Mouse (Mus musculus) B cell, adult 2 months (primary cell): ENCODE results near the gene Acot9.

Experiments used
- DNase-seq, 2 experiments: peaks; one replicate each; pipeline ENCODE4 v3.0.0; 2022

The Acot9 gene

DNA sequence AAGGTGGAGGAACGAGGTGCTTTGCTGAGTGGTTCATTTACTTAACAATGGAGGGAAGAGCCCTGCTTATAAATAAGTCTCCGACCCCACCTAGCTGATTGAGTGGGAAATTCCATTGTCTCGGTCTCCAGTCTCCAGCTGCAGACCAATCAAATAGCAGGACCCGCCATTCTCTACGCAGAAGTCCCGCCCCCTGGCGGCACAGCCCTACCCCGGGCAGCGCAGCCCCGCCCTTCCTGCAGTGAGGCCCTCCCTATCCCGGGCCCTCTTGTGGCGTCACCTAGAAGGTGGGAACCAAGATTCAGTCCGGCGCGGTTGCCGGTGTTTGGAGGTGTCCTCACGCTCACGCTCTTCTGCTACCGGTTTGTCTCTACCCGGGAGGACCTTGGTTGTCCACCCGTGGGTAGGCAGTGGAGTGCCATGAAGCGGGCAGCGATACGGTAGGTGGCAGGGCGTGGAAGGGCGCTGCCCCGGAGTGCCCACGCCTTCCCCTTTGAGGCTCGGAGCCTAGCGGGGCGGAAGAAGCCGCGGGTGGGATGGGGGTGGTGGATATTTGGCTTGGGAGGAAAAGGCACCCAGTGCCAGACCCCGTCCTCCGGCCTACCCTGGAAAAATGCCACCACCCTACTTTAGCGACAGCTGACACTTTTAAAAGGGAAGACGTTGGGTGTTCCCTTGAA, at the start of gene Acot9:
Gene Acot9 (plus strand): TSS at position 209 of the 680 bp plus-strand sequence.
- DNase-seq, result peak; percentile 89 to 92

DNA sequence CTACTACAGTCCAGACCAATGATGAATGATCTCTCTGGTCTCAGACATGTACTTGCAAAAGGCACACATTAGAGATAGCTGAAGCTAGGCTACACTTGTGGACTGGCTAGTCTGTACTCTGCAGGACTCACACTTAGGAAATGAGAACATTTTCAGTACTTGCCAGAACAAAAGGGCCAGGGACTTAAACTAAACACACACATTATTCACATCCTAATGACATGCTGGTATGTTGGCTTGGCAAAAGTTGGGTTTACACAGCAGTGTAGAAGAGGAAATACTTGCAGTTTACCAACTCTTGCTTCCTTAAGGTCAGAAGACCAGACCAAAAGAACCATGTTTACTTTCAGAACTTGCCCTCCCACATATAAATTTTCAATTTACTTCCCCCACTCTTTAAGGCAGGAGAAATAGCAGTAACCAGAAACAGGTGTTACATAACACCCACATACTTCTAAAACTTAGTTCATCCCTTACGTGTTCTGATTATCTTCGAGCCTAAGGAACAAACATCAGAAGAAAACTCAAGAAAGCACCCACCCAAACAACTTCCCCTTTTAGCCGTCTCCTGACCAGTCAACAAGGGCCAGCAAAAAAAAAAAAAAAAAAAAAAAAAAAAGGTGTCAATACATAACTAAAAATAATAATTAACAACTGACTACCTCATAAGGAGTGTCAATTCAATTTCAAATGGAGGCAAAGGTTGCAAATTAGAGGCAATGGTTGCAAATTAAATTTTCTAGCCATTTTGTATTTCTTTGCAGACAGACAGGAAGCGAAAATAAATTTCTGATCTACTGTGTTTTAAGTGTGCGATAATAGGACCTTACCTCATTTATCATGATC, 47.7 kb upstream of the Acot9 start:
- peak; percentile 3 for DNase-seq

DNA sequence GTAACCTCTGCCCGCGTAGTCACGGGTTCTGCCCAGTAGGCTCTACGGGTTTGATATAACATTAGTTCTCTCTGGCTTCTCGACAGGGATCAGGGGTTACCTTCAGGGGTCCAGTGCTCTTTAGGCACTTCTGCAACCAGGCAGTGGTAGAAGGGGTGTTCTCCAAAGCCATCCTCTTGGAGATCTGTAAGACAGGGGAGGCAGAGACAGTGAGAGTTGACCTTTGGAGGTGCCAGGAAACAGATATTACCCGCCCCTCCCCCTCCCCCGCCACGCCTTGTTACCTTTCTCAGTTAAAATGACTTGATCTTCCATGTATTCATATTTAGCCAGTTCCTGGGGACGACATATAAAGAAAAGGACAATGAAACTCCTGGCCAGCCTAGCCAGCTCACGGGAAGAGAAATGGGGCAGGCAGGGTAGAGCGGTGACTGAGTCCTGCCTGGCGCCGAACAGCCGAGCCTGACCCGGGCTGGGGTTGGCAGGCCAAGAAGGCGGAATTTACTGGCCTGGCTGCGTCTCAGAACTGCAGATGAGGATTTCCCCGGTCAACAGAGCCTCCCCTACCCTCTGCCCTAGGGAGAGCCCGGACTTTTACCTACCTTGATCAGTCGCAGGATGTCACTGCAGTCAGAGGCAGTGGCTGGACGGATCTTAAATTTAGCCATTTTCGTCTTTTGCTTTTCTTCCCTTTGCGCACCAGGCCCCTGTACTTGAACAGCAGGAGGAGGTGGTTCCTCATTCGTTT, 46.6 kb upstream of the Acot9 start:
- DNase-seq, result peak; percentile 50 to 58

DNA sequence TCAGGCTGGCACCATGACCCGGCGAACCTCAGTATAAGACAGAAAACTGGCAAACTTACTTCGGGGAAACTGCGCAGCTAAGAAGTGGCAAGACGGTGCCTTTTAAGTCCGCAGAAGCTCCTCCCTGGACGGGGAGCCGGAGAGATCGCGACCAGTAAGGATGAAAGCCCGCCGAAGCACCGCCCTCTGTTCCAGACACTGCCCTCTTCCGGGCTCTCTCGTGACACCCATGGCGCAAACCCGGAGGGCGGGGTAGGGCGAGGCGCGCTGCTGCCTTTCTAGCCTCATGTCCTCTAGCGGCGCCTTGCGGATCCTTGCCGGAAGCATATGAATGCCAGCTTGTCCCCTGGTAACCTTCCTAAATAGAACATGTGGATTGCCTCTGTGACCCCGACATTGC, 46.0 kb upstream of the Acot9 start, which contains the start of gene Sat1:
Gene Sat1 (minus strand): TSS at position 179 of the 400 bp plus-strand sequence.
- peak; percentile 87 to 90 for DNase-seq

DNA sequence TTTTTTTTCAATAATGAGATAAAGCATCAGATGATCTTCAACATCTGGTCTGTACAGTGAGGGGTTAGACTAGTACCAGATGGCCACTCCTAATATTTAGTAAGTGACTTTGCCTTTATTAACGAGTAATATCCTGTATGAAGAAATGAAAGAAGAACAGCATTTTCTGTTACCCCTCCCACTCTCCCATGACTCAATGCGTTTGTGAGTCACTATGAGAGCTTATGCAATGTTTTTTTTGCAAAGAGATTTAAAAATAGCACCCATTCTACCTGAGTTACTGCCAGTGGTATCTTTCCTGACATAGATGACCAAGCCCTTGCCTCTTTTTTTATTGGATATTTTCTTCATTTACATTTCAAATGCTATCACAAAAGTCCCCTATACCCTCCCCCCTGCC, 44.0 kb upstream of the Acot9 start:
- DNase-seq, result peak in 1 of 2 experiments; percentile 5

DNA sequence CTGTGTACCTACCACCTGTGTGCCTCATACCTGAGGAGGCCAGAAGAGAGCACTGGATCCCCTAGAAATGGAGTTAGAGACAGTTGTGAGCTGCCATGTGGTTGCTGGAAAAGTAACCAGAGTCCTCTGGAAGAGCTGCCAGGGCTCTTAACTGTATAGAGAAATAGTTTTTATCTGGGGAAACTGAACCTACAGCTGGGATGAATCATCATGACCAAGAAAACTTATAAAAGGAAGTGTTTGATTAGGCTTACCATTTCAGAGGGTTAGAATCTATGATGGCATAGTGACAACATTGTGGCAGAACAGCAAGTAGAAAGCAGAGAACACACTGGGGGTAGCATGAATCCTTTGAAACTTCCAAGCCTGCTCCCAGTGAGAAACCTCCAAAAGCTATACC, 5.4 kb upstream of the Acot9 start:
- no peak for DNase-seq

DNA sequence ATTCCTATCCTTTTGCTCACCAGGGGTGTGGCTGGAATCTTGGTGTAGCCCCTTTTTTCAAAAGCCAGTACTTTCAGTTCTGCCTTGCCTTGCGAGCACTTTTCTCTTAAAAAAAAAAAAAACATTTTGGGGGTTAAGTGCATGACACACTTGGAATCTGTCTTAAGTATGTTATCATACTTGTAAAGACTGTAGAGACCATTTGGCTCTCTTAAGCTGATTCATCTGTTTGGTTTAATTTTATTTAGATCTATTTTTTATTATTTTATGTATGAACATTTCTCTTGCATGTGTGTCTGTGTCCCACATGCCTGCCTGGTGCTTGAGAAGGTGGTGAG, 641 bp downstream of the Acot9 start:
- no peak for DNase-seq

DNA sequence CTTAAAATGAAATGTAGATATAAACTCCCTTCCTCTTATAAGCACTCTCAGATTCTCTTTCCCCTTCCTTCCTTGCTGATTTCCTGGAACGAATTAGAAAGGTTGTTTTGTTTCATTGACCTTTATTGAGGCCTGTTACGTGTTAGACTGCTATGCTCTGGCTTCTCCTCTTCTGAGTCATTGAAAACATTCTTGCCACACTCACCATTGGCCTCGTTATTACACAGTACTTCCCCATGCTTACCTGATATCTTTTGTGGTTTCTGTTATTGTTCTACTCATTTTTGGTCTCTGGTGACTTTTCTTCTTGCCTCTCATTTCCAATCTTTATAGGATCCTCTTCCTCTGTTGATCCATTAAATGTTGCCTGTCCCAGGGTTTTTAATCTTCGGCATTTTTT, 16.2 kb downstream of the Acot9 start:
- no peak for DNase-seq

DNA sequence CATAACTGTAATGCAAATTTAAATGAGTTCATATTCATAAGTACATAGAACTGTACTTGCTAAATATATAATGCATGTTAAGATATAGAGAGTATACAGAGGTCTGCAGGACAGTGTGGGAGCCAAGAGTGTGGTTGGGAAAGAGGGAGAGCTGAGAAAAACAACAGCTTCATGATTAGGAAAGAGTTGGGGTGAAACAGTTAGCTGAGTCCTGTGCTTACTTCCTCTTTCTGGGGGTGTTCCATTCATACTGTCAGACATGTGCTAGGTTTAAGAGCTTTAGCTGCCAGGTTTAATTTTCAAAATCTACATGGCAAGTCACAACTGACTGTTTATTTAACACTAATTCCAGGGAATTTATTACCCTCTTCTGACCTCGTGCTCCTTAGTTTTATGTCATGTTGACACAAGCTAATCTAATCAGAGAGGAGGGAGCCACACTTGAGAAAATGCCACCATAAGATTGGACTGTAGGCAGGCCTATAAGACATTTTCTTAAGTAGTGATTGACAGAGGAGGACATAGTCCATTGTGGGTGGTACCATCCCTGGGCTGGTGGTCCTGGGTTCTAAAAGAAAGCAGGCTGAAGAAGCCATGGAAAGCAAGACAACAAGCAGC, 18.3 kb downstream of the Acot9 start:
- no peak for DNase-seq

DNA sequence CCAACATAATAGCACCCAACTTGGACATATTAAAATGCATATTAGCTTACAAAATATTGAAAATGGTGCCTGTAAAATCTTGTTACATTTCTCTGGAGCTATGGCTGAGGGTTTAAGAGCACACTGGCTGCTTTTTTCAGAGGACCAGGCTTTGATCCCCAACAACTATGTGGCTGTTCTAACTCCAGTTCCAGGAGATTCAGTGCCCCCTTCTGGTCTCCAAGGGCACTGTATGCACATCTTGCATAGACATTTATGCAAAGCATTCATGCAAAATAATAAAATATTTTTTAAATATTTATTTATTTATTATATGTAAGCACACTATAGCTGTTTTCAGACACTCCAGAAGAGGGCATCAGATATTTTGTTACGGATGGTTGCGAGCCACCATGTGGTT, 44.1 kb downstream of the Acot9 start:
- DNase-seq, result peak in 1 of 2 experiments; percentile 17

DNA sequence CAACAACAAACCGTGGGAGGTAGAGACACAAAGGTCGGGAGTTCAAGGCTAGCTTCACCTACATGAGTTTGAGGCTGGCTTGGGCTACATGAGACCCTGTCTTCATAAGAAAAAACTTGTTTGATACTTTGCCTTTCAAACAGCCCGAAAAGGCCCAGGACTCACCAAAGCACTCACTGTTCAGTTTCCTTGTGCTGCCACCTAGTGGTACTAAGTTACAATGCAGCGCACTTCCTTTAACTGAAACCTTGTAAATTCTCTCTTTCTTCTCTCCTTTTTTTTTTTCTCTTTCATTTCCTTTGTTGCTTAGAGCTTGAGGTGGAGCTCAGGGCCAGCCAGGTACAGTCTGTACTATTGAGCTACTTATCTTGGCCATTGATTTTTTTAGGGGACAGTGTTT, 55.8 kb downstream of the Acot9 start:
- DNase-seq, result peak; percentile 32 to 49

DNA sequence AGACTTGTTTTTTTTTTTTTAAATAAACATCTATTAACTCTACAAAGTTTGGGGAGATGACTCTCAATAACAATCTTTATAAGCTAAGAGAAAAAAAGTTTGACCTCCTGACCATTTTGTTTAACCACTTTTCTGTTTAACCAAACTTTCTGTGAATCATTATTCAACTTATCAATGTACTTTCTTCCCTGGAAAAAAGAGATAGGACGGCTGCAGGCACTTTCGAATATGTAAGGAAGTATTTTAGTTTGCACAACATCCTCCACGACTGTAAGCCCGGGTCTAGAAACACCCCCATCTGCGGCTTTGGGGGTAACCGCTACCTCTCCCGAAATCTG, 75.3 kb downstream of the Acot9 start:
- DNase-seq, result no peak

DNA sequence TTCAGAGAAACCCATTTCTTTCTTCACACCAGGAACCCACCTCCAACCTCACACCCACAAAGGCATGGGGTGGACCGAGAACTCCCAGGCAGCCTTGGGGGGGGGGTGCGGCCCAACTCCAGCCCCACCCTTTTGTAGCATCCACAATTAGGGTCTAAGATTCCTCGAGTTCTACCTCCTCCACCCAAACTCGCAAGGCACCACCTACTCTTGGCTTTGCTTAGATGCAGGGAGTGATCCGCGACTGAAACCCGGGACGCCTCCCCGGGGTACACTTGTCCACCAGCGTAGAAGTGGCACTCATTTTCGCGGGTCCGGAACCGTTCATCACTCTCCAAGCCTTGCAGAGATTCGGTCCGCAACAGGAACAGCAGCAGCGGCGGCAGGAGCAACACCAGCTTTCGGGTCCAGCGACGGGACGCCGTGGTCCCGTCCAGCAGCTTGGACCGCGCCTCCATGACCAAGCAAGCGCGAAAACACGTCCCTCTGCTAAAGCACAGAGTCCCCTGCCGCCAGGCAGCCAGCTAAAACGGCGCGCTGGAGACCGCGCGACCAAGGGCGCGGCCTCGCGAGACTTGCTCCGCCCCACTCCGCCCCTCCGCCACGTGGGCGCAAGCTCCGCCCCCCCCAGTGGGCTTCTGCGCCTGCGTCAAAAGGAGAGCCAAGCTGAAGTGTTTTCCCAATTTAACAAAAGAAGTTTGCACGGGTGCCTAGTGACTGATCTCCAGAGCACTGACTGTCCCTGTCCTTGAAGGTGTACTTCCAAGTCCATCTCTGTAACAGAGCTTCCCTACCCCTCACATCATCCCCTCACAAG, 75.9 kb downstream of the Acot9 start:
- peak; percentile 83 to 88 for DNase-seq

DNA sequence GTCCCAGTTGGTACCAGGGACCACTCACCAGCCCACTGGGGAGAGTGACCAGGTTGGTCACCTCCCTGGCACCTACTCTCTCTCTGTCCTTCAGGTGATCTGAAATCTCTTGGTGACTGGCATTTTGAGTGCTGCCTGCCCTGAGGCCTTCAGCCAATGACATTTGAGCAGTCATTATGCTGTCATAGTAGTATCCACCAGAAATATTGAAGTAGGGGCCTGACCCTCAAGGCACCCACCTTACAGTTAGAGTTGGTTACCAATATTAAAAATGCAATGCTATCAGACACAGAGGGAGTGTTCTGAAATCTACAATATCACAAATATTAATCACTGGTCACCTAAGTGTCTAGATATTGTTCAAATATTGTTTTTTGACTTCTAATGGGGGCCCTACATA, 78.4 kb downstream of the Acot9 start, which contains the start of gene Prdx4:
Gene Prdx4 (minus strand): TSS at position 101 of the 400 bp plus-strand sequence.
- DNase-seq, result no peak

DNA sequence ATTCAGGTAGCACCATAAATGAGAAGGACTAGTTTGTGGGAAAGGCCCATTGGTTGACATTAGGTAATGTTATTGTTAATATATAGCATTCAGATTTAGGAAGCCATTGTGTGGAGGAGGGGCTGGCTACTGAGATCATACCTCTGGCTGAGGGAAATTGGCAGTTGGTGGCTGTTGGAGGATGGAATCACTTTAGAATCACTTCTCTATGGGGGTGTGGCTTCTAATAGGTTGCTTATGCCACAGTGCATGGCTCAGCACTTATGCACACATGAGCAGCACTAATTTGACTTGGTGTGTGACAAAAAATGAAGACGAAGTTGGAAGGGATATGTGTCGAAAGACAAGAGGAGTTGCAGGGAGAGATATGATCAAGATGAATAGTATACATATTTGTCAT, 84.0 kb downstream of the Acot9 start:
- no peak for DNase-seq
